Mouse (Mus musculus): ENCODE measurements around the gene Tm9sf2. TPM values are rescaled to one million over a fixed set of nuclear protein-coding genes. Genes with fewer than 3 reads are reported as not detected.

Tm9sf2 gene
- total and polyA plus RNA-seq, 3 experiments = 76.0 to 162 (median 131) TPM

GRCm38 (mm10) chr14:122200247-122200885 lies 93.5 kb downstream of the Tm9sf2 start:
- H3K9me3 ChIP-seq (replicated peaks) = peaks cover 4% of the 10 kb centered on the region
- no peak for ATAC-seq (ENCODE audit: extremely low read depth, insufficient number of reproducible peaks, low FRiP score, poor library complexity, severe bottlenecking)
- no peak for TF ChIP-seq GATA2 (IDR thresholded peaks at IDR 0.05; ENCODE audit: borderline replicate concordance, low read depth, low read length)
- no peak for TF ChIP-seq CTCF (IDR thresholded peaks at IDR 0.05; ENCODE audit: low read depth, low read length)
- TF ChIP-seq GATA1 (IDR thresholded peaks at IDR 0.05; ENCODE audit: borderline replicate concordance, low read length) = no peak
- TF ChIP-seq TAL1 (conservative IDR thresholded peaks at IDR 0.05; ENCODE audit: low read depth, low read length) = no peak
- TF ChIP-seq POLR2AphosphoS5 (IDR thresholded peaks at IDR 0.05; ENCODE audit: insufficient replicate concordance, low read depth, low read length) = no peak
- DNase-seq (ENCODE audit: low spot score) = no peak
- no peaks in the 10 kb centered on the region for H3K27me3 ChIP-seq (ENCODE audit: insufficient read depth, low read length)
- peaks cover 2% of the 10 kb centered on the region; the same call in 1 of the 2 replicates for H3K4me1 ChIP-seq (ENCODE audit: insufficient read depth, low read depth, low read length)
- peaks cover 57% of the 10 kb centered on the region for H3K36me3 ChIP-seq (replicated peaks)
- no peak overlapping the region for H3K4me3 ChIP-seq (ENCODE audit: low read depth, low read length)

GRCm38 (mm10) chr14:122209177-122209576 lies 102.3 kb downstream of the Tm9sf2 start:
- DNase-seq (ENCODE audit: low spot score) (no peak), ATAC-seq (ENCODE audit: extremely low read depth, insufficient number of reproducible peaks, low FRiP score, poor library complexity, severe bottlenecking) (no peak)
- no peaks in the 10 kb centered on the region; the same call in 1 of the 2 replicates for H3K9me3 ChIP-seq (replicated peaks)
- H3K4me3 ChIP-seq (ENCODE audit: low read depth, low read length) = no peak overlapping the region
- H3K36me3 ChIP-seq (replicated peaks) = peaks cover 33% of the 10 kb centered on the region
- no peaks in the 10 kb centered on the region for H3K27me3 ChIP-seq (ENCODE audit: insufficient read depth, low read length)
- no peaks in the 10 kb centered on the region; the same call in 1 of the 2 replicates for H3K4me1 ChIP-seq (ENCODE audit: insufficient read depth, low read depth, low read length)
- no peak for TF ChIP-seq POLR2AphosphoS5 (IDR thresholded peaks at IDR 0.05; ENCODE audit: insufficient replicate concordance, low read depth, low read length)
- TF ChIP-seq CTCF (IDR thresholded peaks at IDR 0.05; ENCODE audit: low read depth, low read length) = no peak
- TF ChIP-seq GATA1 (IDR thresholded peaks at IDR 0.05; ENCODE audit: borderline replicate concordance, low read length) = no peak
- no peak for TF ChIP-seq TAL1 (conservative IDR thresholded peaks at IDR 0.05; ENCODE audit: low read depth, low read length)
- no peak for TF ChIP-seq GATA2 (IDR thresholded peaks at IDR 0.05; ENCODE audit: borderline replicate concordance, low read depth, low read length)

Other genes with a start within 250 kb of the Tm9sf2 start
- 37.2 and 57.4 TPM in 2 replicates for gene Ubac2, start 228.4 kb upstream of the Tm9sf2 start, total RNA-seq (2014; fragmentation: Nextera tagmentation)
- gene Ubac2, start 228.4 kb upstream of the Tm9sf2 start, total RNA-seq (2017) = 25.0 and 27.4 TPM in 2 replicates
- gene Ubac2, start 228.4 kb upstream of the Tm9sf2 start, polyA plus RNA-seq (2012) = 50.8 and 55.3 TPM in 2 replicates
- gene Gpr18, start 191.3 kb upstream of the Tm9sf2 start, total RNA-seq (2014; fragmentation: Nextera tagmentation) = not detected in 2 replicates
- 0.12 and 0.27 TPM in 2 replicates for gene Gpr18, start 191.3 kb upstream of the Tm9sf2 start, total RNA-seq (2017)
- gene Gpr18, start 191.3 kb upstream of the Tm9sf2 start, polyA plus RNA-seq (2012) = not detected in 2 replicates
- gene Gpr183, start 141.8 kb upstream of the Tm9sf2 start, total RNA-seq (2014; fragmentation: Nextera tagmentation) = 0.24 TPM in 1 of 2 replicates, not detected in the other
- gene Gpr183, start 141.8 kb upstream of the Tm9sf2 start, total RNA-seq (2017) = 6.9 and 7.1 TPM in 2 replicates
- 0.07 and 0.08 TPM in 2 replicates for gene Gpr183, start 141.8 kb upstream of the Tm9sf2 start, polyA plus RNA-seq (2012)
- gene Timm8a2, start 72.4 kb upstream of the Tm9sf2 start, total RNA-seq (2014; fragmentation: Nextera tagmentation) = not detected in 2 replicates
- gene Timm8a2, start 72.4 kb upstream of the Tm9sf2 start, total RNA-seq (2017) = 0.35 TPM in 1 of 2 replicates, not detected in the other
- gene Timm8a2, start 72.4 kb upstream of the Tm9sf2 start, polyA plus RNA-seq (2012) = 0.05 TPM in 1 of 2 replicates, not detected in the other
- 263 and 301 TPM in 2 replicates for gene Clybl, start 74.7 kb downstream of the Tm9sf2 start, total RNA-seq (2014; fragmentation: Nextera tagmentation)
- 45.1 and 48.2 TPM in 2 replicates for gene Clybl, start 74.7 kb downstream of the Tm9sf2 start, total RNA-seq (2017)
- gene Clybl, start 74.7 kb downstream of the Tm9sf2 start, polyA plus RNA-seq (2012) = 38.7 and 44.6 TPM in 2 replicates